ENCODE assay signal across 14 mouse cellular contexts in the genomic region with DNA sequence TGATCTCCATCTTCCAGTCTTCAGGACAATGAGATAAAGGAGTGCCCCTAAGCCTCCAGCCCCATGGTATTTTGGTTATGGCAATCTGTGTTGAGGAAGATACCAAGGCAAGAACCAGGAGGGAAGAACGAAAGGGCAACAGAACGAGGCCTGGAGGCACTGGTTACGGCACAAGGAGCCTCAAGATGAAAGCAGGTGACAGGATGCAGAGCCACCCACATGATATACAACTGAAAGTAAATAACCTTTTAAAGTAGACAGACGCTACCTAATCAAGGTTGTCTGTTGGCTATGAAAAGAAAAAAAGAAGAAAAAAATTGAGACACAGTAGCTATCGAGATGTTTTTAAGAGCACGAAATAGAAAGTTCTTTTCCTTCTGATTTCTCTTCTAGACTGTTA. TPM values are rescaled to one million over a fixed set of nuclear protein-coding genes. Genes with fewer than 3 reads are reported as not detected.
"Had no signal": no experiment of that assay in that cellular context is flagged by ENCODE, and none has a peak within 500 bp of the region (broad histone marks: within the 10 kb centered on the region; RNA-seq: fewer than 3 reads in every experiment).

No protein-coding gene starts in this region.

- DNase-seq: lung, adult 18-20 months; lung, embryonic 14.5 days; lung, postnatal 10 days; lung, postnatal 4 days; retina, postnatal 1 day; right cerebral cortex, adult 18-20 months; right cerebral cortex, postnatal 25 days; right cerebral cortex, postnatal 4 days; spleen, adult 18-20 months; thymus, postnatal 14 days; thymus, postnatal 36 days had no signal

- ATAC-seq: midbrain, embryonic 13.5 days; midbrain, embryonic 15.5 days had no signal

RNA-seq across cellular contexts. Expression of gene Me3, which starts 16.0 kb away (rescaled TPM):
- total RNA-seq: monocyte, adult 5-6 weeks had no signal
